Mouse (Mus musculus): ENCODE data around the gene Espn.

DNA sequence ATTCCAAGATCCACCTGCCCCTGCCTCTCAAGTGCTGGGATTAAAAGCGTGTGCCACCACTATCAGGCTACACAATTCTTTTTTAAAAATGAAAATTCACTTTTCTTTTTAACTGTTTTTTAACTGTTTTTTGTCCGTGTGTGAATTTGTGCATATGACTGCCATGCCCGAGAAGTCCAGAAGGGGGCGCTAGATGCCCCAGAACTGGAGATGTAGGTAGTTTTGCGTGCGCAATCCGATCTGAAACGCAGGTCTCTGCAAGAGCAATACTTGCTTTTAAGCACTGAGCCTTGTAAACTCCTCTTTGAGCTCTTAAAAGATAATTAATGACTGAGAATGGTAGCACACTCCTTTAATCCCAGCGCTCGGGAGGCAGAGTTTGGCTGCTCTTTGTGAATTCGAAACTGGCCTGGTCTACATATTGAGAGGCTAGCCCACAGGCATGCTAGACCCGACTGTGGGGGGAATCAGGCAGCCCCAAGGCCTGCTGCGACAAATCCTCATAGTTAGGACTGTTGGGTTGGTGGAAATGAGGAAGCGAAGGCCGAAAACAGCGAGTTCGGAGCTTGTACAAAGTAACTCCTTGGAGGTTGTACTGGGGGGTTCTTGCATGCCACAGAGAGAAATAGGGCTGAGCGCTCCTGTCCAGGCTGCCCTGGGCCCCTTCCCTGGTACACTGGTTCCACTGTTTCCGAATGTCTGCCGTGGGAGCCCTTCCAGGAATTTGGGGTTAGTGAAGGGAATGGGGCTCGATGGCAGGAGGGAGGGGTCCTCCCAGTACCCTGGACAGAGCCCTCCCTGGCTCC, 5.8 kb upstream of the Espn start:
- TF ChIP-seq CTCF (IDR thresholded peaks at IDR 0.05), result peak; percentile 88
- TF ChIP-seq POLR2A (IDR thresholded peaks at IDR 0.05; ENCODE audit: insufficient read depth, low read depth, low read length), result no peak

Measured in heart, adult 2 months (tissue).